Mouse (Mus musculus) CH12F3 (cell line): ENCODE data around the gene Dda1.
"Not testable (repeated sequence)": the region's sequence is repeated elsewhere in the genome, so short reads cannot be mapped to it uniquely, and the experiment has no call there.

Experiments used
- in situ Hi-C: fragments of 300-500 bp; cut with MboI; formaldehyde crosslinking; loops from 2 replicates; pipeline ENCODE4 v1.14.3; 2020; ENCODE audit warnings: low sequenced_read_pairs

Gene Dda1

GRCm38 (mm10) chr8:71488454-71488853 lies 19.5 kb downstream of the Dda1 start:
- in situ Hi-C loops, result no loop called here

- in situ Hi-C loops, result no loop called here
Measured at GRCm38 (mm10) chr8:71495039-71495438, 26.0 kb downstream of the Dda1 start.

DNA sequence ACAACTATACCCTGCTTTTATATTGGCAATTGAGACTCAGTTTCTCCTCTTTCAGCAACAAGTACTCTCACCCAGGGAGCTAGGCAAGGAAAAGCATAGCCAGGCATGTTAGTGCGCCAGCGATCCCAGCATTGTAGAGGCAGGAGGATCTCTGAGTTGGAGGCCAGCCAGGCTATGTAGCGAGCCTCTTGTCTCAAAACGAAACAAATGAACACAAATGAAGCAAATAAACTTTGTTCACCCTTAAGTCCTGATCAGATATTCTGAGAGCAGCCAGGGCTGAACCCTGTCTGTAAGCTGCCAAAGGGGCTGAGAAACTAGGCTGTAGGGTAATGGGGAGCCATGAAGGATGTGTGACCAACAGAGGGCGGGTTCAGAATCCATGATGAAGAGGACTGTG lies 26.8 kb downstream of the Dda1 start:
- in situ Hi-C loops, result no loop called here

DNA sequence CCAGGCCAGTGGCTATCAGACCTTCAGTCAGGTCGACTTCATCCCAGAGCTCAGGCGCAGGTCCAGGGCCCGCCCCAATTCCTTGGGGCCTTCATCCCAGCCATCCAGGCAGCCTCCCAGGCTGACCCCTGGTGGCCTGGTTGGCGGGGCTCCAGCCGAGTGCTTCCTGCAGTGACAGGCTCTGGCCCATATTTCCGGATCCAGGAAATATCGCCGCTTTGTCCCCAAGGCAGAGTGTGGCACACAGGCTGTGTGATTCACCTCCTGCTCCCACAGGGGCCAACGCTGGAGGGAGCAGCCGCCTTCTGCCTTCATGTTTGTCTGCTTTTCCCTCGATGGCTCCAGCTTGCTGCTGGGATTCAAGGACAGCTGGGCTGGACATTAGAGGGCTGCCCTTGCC lies 27.5 kb downstream of the Dda1 start:
- in situ Hi-C loops, result no loop called here

- in situ Hi-C loops, result no loop called here
Measured at GRCm38 (mm10) chr8:71497077-71497645, 28.2 kb downstream of the Dda1 start.

DNA sequence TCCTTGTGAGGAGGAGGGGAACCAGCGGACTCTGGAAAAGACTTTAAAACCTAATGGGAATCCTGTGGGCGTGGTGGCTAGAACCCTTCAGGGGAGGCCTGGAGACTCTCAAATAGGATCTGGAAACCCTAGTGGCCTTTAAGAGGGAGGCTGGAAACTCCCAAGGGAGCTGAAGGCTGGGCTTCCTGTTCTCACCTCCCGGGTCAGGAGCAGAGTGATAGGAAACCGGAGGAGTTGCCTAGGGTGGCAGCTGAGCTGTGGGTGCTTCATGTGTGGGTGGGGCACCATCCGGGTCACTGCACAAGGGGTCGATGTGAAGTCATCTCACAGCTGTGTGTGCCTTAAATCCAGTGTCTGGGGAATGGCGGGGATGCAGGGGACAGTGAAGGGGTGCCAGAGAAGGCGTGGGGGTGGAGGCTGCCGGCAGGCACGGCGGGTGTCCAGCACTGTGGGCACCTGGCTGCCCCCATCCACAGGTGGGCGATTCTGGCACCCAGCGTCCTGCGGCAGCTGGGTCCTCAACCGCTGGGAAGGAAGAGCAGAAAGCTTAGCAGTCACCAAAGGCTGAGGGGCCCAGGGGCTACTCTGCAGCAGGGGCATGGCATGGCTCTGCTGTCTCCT lies 29.0 kb downstream of the Dda1 start:
- in situ Hi-C loops, result no loop called here

GRCm38 (mm10) chr8:71498816-71499690 lies 30.1 kb downstream of the Dda1 start:
- in situ Hi-C loops, result no loop called here

- in situ Hi-C loops, result no loop called here
Measured at GRCm38 (mm10) chr8:71504349-71504748, 35.4 kb downstream of the Dda1 start.

GRCm38 (mm10) chr8:71505326-71505725 lies 36.3 kb downstream of the Dda1 start:
- in situ Hi-C loops, result no loop called here

DNA sequence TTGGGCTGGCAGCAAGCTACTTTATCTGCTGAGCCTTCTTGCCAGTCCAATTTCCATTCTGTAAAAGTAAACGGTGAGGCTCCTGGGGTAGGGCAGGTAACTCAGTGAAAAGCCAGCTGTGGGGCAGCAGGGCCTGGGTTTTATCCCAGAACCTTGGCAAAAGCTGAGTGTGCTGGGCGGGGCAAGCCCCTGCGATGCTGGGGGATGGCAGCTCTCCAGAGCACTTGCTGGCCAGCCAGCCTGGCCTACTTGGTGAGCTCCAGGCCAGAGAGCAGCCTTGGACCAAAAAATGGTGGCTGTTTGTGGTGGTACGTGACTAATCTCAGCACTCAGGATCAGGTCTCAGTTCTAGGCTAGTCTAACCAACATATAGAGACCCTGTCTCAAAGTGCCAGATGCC lies 37.0 kb downstream of the Dda1 start:
- in situ Hi-C loops, result no loop called here

DNA sequence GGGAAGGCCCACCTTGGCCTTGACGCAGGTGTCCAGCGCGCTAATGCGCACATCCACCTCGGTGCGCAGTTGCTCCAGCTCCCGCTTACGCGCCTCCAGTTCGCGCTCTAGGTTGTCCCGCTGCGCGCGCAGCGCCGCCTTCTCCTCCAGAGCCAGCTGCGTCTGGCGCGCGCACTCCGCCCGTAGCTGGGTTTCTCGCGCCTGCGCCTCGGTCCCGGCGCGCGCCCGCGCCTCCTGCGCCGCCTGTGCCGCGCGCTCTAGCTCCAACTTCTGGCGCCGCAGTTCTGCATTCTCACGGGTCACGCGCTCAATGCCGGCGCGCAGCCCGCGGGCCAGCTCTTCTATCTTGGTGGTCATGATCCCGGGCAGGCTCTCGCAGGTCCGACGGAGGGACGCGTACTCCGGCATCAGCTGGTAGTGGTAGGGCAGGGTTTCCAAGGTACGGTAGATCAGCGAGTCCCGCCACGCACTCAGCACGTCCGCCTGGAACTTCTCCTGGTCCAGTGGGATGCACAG lies 38.6 kb downstream of the Dda1 start:
- in situ Hi-C loops, result no loop called here

DNA sequence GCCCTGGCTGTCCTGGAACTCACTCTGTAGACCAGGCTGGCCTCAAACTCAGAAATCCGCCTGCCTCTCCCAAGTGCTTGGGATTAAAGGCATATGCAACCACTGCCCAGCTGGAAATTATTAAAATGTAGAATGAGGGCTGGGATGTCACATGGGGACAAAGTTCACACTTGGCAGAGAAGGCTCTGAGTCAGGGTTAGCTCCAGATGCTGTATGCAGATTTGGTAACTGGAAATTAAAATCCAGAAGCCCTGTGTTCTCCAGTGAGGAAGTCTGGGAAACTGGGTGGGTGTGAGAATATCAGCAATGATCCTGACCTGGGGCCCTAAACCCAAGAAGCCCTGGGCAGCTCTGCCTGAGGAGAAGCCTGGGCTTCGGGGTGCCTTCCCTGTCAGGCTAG lies 40.3 kb downstream of the Dda1 start:
- in situ Hi-C loops, result no loop called here

DNA sequence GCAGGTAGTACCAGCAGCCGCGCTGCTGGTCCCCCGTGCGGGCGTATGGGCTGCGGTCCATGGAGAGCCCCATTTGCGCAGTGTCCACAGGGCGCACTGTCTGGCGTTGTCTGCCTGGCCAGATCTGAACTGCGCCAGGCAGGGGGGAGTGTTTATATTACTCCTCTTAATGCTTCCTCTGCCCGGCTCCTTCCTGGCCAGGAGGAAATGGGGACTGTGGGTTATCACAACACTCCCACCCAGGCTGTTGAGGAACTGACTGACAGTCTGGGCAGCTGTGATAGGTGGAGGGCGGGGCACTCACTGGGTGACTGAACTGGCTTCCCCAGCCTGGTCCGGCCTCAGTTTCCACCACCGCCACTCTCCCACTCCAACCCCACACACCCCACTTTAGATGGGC lies 42.6 kb downstream of the Dda1 start, which contains the start of gene Plvap:
Gene Plvap, minus strand, starts transcription at position 109 of the 400 bp plus-strand sequence.
- in situ Hi-C loops, result no loop called here

DNA sequence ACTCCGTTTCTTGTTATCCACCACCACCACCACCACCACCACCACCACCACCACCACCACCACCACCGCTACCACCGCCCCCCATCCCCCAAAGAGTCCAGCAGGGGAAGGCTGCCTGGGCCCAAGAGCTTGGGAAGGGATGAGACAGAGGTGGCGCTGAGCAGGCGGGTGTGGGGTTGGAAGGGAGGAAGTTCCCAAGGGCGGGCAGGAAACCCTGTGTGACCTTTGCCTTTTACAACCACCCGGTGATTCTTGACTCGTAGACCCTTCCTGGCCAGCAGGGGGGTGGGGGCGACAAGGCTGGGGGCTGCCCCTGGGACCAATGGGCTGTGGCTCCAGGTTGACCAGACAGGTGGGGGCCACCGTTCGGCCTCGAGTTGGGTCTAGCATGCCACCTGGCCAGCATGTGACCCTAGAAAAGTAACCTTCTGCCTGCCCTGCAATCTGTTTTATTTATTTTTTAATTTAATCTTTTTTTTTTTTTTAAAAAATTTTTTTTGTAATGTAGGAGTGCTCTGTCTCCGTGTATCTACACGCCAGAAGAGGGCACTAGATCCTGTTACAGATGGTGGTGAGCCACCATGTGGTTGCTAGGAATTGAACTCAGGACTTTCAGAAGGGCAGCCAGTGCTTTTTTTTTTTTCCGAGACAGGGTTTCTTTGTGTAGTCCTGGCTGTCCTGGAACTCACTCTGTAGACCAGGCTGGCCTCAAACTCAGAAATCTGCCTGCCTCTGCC lies 44.2 kb downstream of the Dda1 start:
- in situ Hi-C loops, result no loop called here

- in situ Hi-C loops, result no loop called here
Measured at GRCm38 (mm10) chr8:71515043-71515442, 46.0 kb downstream of the Dda1 start.

- in situ Hi-C loops, result no loop called here
Measured at GRCm38 (mm10) chr8:71516786-71517185, 47.8 kb downstream of the Dda1 start.

DNA sequence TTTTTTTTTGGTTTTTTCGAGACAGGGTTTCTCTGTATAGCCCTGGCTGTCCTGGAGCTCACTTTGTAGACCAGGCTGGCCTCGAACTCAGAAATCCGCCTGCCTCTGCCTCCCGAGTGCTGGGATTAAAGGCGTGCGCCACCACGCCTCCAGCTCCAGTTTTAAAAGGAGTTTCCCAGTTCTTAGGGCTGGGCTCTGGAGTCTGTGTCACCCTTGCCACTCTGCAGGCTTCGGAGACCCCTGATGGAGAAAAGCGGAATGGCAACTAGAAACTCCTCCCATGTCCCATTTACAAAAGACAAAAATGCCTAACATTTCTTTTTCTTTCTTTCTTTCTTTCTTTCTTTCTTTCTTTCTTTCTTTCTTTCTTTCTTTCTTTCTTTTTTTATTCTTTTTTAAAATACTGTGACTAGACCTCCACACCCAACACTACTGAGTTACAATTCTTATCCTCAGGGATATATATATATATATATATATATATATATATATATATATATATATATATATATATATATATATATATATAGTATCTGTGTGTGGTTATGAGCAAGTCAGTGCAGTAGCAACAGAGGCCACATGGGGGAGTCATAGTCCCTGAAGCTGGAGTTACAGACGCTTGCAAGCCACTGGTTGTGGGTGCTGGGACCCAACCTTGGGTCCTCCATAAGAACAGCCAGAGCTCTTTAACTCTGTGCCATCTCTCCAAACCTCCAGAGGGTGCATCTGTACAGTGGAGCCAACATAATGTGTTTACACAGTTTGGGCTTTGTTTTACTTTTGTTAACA lies 50.2 kb downstream of the Dda1 start:
- in situ Hi-C loops, result not testable (repeated sequence)

DNA sequence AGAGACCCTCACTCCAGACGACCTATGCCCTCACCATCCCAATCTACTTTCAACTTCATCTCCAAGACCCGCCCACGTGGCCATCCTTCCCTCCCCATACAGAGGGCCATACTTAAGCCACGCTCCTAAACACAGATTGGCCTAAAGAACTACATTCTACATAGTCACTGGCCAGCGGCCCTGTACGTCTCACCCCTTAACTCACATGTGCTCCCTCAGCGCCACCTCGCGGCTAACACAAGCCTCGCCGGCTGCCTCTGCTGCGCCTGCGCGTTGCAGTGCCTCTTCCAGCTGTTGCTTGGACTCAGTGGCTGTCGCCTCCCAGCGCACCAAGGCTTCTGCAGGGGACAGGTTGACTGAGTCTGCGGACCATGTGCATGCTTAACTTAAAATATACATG lies 52.6 kb downstream of the Dda1 start:
- in situ Hi-C loops, result no loop called here

- in situ Hi-C loops, result no loop called here
Measured at GRCm38 (mm10) chr8:71525226-71526050, 56.4 kb downstream of the Dda1 start, which contains the start of gene Ccdc194. Ccdc194 (minus strand) TSS chr8:71525711.
